Mouse (Mus musculus) heart, adult 2 months (tissue): ENCODE results near the gene Slc43a2.

ENCODE experiments used
- CTCF ChIP-seq: fragments of 200-600 bp; IDR thresholded peaks from 2 replicates; pipeline ENCODE4 v1.8.1; 2022; ENCODE audit warnings: antibody characterized with exemption, mild to moderate bottlenecking, moderate library complexity
- EP300 ChIP-seq: fragments of 200-500 bp; IDR thresholded peaks from 2 replicates; pipeline ENCODE4 v1.6.1; 2011; ENCODE audit warnings: low read depth, low read length, control low read depth; ENCODE audit not compliant: insufficient read depth

GRCm38 (mm10) chr11:75595404-75595803 lies 63.9 kb downstream of the Slc43a2 start:
- TF ChIP-seq CTCF: no peak
- TF ChIP-seq EP300: no peak
